Mouse (Mus musculus) intestine, postnatal 0 days (tissue): ENCODE measurements at regions not wholly inside any gene's neighbourhood (a gene's known extent, or its start where the extent isn't known, plus 50 kb on each side); places are given as distances from the start of the nearest gene placed in this dataset.

Experiments
- ATAC-seq: fragments of 200-750 bp; cut with Nextera tagmentation; 2 replicates; pipeline ENCODE4 v1.8.0; 2017; ENCODE audit warnings: mild to moderate bottlenecking, moderate TSS enrichment, moderate library complexity
- H3K27ac ChIP-seq: fragments of 300-500 bp; sonication (generic); 2 replicates; pipeline ENCODE4 v1.5.1; 2014; ENCODE audit warnings: mild to moderate bottlenecking, low read depth, low read length, moderate library complexity
- H3K27me3 ChIP-seq: fragments of 300-500 bp; sonication (generic); replicated peaks from 2 replicates; pipeline ENCODE4 v1.6.1; 2014; ENCODE audit warnings: low read length, mixed read lengths; ENCODE audit not compliant: control insufficient read depth, insufficient read depth
- H3K36me3 ChIP-seq: fragments of 300-500 bp; sonication (generic); 2 replicates; pipeline ENCODE4 v1.6.1; 2014; ENCODE audit warnings: mild to moderate bottlenecking, moderate library complexity; ENCODE audit not compliant: control insufficient read depth, insufficient read depth
- H3K4me1 ChIP-seq: fragments of 300-500 bp; sonication (generic); replicated peaks from 2 replicates; pipeline ENCODE4 v1.6.1; 2014; ENCODE audit warnings: antibody characterized with exemption, low read length, mixed read lengths; ENCODE audit not compliant: control insufficient read depth, insufficient read depth
- H3K4me2 ChIP-seq: fragments of 300-500 bp; sonication (generic); replicated peaks from 2 replicates; pipeline ENCODE4 v1.6.1; 2014; ENCODE audit warnings: low read depth, mild to moderate bottlenecking, moderate library complexity
- H3K4me3 ChIP-seq: fragments of 300-500 bp; sonication (generic); 2 replicates; pipeline ENCODE4 v1.5.1; 2014; ENCODE audit warnings: low read depth, low read length
- H3K9ac ChIP-seq: fragments of 300-500 bp; sonication (generic); 2 replicates; pipeline ENCODE4 v1.6.1; 2014; ENCODE audit warnings: mild to moderate bottlenecking, low read depth, low read length
- H3K9me3 ChIP-seq: fragments of 300-500 bp; sonication (generic); 2 replicates; pipeline ENCODE4 v1.6.1; 2016; ENCODE audit warnings: mixed run types; ENCODE audit not compliant: control insufficient read depth
- CTCF ChIP-seq: sonication (generic); IDR thresholded peaks from 2 replicates; pipeline ENCODE4 v1.5.1; 2016; ENCODE audit warnings: low read depth, mild to moderate bottlenecking, control low read depth, antibody characterized with exemption, moderate library complexity
- WGBS: fragments of 180-500 bp; shearing (Covaris S2); extraction: QIAGEN DNeasy Blood & Tissue Kit; methylation state at CpG from one replicate; pipeline ENCODE4 v1.1.7; 2014; 5-methylcytosine and 5-hydroxymethylcytosine counted together

DNA sequence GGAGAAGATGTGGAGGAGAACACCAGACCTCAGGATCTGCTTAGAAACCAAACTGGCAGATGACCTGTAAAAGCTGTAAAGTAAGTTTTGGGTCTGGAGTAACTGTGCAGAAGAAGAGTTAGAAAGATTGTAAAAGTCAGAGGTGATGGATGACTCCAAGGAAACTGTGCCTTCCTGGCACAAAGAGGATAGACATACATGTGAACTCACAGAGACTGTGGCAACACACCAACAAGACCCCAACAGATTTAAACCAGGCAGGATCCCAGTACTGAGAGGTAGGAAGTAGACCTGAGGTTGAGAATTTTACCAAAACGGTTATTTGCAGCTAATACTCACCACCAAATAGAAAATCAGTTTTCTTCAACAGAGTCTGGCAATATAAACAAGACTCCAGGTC is 349.8 kb upstream of the Grik2 start:
- 59% methylated on average over 1 of the region's 1 CpGs for WGBS
- TF ChIP-seq CTCF = no peak

DNA sequence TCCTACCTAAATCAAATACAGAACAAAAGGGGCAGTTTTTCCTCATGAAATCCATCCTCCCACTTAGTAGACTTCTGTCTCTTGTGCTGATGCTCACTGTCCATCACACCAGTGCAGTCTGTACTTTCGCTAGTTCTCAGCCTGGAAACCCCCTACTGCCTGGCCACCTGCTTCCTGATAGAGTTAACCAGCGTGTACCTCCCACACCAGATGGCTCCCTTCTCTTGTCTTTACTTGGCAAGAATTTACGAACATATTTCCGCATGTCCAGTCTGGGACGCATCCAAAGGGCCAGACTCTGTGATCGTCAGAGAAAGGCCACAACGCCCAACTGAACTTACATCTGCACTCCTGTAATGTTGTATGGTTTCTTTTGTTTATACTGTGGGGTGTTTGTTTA is 349.2 kb upstream of the Grik2 start:
- TF ChIP-seq CTCF = no peak
- no peak for ATAC-seq
- Histone ChIP-seq H3K36me3 (no peaks in the 10 kb centered on the region), H3K4me3 (no peak overlapping the region), H3K4me2 (no peak overlapping the region), H3K27me3 (no peaks in the 10 kb centered on the region), H3K4me1 (no peaks in the 10 kb centered on the region), H3K9ac (no peak overlapping the region), H3K27ac (no peak overlapping the region), H3K9me3 (no peaks in the 10 kb centered on the region)
- WGBS = 55% methylated on average over 7 of the region's 7 CpGs

More for the DNA sequence above, 349.8 kb upstream of the Grik2 start:
- Histone ChIP-seq H3K36me3 (no peaks in the 10 kb centered on the region), H3K4me3 (no peak overlapping the region), H3K4me1 (no peaks in the 10 kb centered on the region), H3K27ac (no peak overlapping the region), H3K9ac (no peak overlapping the region), H3K4me2 (no peak overlapping the region), H3K9me3 (no peaks in the 10 kb centered on the region), H3K27me3 (no peaks in the 10 kb centered on the region)
- ATAC-seq = no peak

DNA sequence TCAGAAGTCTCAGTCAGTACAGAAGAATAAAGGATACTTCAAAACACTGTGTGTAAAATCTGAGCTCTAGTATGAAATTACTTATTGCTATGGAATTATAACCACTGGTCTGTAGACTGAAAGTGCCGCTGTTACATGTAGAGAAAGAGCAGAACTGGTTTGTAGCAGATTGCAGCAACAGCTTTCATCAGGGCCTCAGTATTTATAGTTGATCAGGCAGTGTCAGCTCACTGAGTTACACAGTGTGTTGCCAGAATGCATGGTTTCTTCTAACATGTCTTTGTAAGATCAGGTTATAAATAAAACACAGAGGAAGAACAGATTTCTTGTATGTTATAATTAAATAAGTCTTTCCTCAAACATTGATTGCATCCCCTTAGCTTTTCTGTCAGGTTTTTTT is 347.6 kb upstream of the Grik2 start:
- no peak overlapping the region for H3K9ac ChIP-seq
- H3K9me3 ChIP-seq = no peaks in the 10 kb centered on the region
- no peak for TF ChIP-seq CTCF
- H3K4me1 ChIP-seq = no peaks in the 10 kb centered on the region
- no peak for ATAC-seq
- H3K27me3 ChIP-seq = no peaks in the 10 kb centered on the region
- H3K4me2 ChIP-seq = no peak overlapping the region
- H3K36me3 ChIP-seq = no peaks in the 10 kb centered on the region
- H3K4me3 ChIP-seq = no peak overlapping the region
- H3K27ac ChIP-seq = no peak overlapping the region
- 80% methylated on average over 1 of the region's 1 CpGs for WGBS

DNA sequence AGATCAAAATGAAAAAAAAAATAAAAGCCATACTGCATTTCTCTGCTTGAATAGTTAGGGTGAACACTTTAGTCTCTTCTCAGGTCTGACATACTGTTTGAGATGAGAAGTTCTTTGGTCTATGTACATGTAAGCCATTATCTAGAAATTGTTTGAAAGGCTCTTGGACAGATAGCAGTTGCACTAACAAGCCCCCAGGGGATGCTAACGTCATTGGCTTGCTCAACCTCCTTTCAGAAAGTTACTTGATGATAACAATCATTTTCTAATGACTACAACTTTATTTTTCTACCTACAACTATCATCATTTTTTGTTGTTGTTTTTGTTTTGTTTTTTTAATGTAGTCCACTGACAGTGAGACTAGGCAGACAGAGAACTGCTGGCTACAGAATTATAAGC is 346.9 kb upstream of the Grik2 start:
- TF ChIP-seq CTCF = no peak
- no peaks in the 10 kb centered on the region for H3K36me3 ChIP-seq
- no peaks in the 10 kb centered on the region for H3K9me3 ChIP-seq
- no peak for ATAC-seq
- H3K4me2 ChIP-seq = no peak overlapping the region
- H3K4me3 ChIP-seq = no peak overlapping the region
- 42% methylated on average over 1 of the region's 1 CpGs for WGBS
- H3K9ac ChIP-seq = no peak overlapping the region
- H3K27me3 ChIP-seq = no peaks in the 10 kb centered on the region
- H3K4me1 ChIP-seq = no peaks in the 10 kb centered on the region
- no peak overlapping the region for H3K27ac ChIP-seq
